Mouse (Mus musculus) stomach, embryonic 14.5 days (tissue): ENCODE results near the gene Def6. TPM values are rescaled to one million over a fixed set of nuclear protein-coding genes. Genes with fewer than 3 reads are reported as not detected.
A peak's percentile ranks its signal among the peaks of the same experiment; 100 is the strongest.

ENCODE experiments used
- ATAC-seq: fragments of 200-750 bp; cut with Nextera tagmentation; 2 replicates; pipeline ENCODE4 v1.8.0; 2017; ENCODE audit warnings: low read depth, moderate TSS enrichment; ENCODE audit not compliant: insufficient number of reproducible peaks, insufficient read depth, low FRiP score
- H3K27ac ChIP-seq: fragments of 300-500 bp; sonication (generic); 2 replicates; pipeline ENCODE4 v1.5.1; 2014; ENCODE audit warnings: mild to moderate bottlenecking, low read length, moderate library complexity, mixed read lengths
- H3K27me3 ChIP-seq: fragments of 300-500 bp; sonication (generic); 2 replicates; pipeline ENCODE4 v1.6.1; 2014; ENCODE audit warnings: low read length, control low read depth, mixed read lengths; ENCODE audit not compliant: control insufficient read depth, insufficient read depth
- H3K36me3 ChIP-seq: fragments of 300-500 bp; sonication (generic); 2 replicates; pipeline ENCODE4 v1.6.1; 2014; ENCODE audit warnings: mild to moderate bottlenecking, control low read depth, low read length, moderate library complexity, mixed read lengths; ENCODE audit not compliant: control insufficient read depth, insufficient read depth
- H3K4me1 ChIP-seq: fragments of 300-500 bp; sonication (generic); 2 replicates; pipeline ENCODE4 v1.6.1; 2014; ENCODE audit warnings: low read length, control low read depth, mixed read lengths; ENCODE audit not compliant: control insufficient read depth, insufficient read depth
- H3K4me2 ChIP-seq: fragments of 300-500 bp; sonication (generic); replicated peaks from 2 replicates; pipeline ENCODE4 v1.6.1; 2014; ENCODE audit warnings: low read depth, low read length, control low read depth
- H3K4me3 ChIP-seq: fragments of 300-500 bp; sonication (generic); 2 replicates; pipeline ENCODE4 v1.5.1; 2014; ENCODE audit warnings: low read depth, low read length, control low read depth
- H3K9ac ChIP-seq: fragments of 300-500 bp; sonication (generic); replicated peaks from 2 replicates; pipeline ENCODE4 v1.6.1; 2014; ENCODE audit warnings: low read depth, mild to moderate bottlenecking, control low read depth, low read length, moderate library complexity, mixed read lengths
- H3K9me3 ChIP-seq: fragments of 300-500 bp; sonication (generic); 2 replicates; pipeline ENCODE4 v1.6.1; 2016; ENCODE audit warnings: low read depth, low read length, control low read depth; ENCODE audit not compliant: control insufficient read depth
- WGBS: fragments of 180-500 bp; shearing (Covaris S2); extraction: QIAGEN DNeasy Blood & Tissue Kit; methylation state at CpG from one replicate; pipeline ENCODE4 v1.1.7; 2014; 5-methylcytosine and 5-hydroxymethylcytosine counted together
- polyA plus RNA-seq: library from polyadenylated mRNA; unstranded; fragments of >200 nt; fragmentation: Nextera tagmentation; extraction: Ambion mirVana; gene quantifications from 2 replicates; pipeline ENCODE4 v1.2.1, GENCODE M21; 2014

The Def6 gene
- polyA plus RNA-seq, 1 experiment from 2014 or later, result 4.1 TPM

DNA sequence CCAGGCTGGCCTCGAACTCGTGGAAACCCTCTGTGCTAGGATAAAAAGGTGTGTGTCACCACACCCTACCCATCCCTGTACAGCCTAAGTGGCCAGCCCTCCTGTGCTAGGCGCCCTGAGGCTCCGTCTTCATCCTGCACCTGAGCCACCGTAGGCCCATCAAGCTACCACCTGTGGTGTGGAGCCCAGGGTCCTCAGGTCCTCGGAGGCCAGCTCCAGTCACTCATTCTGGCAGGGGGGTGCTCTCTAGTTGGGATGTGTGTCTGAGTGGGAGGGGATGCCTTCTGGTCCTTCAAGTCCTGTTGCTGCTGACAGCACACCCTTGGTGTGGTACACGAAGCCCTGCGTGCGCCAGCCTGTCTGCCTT lies 52.9 kb downstream of the Def6 start:
- no peak overlapping the region for H3K27ac ChIP-seq
- no peak overlapping the region for H3K4me2 ChIP-seq
- peaks cover 7% of the 10 kb centered on the region; the same call in 1 of the 2 replicates for H3K9me3 ChIP-seq
- H3K27me3 ChIP-seq, result no peaks in the 10 kb centered on the region
- no peak for ATAC-seq
- no peaks in the 10 kb centered on the region for H3K36me3 ChIP-seq
- H3K4me3 ChIP-seq, result no peak overlapping the region
- peaks cover 42% of the 10 kb centered on the region for H3K4me1 ChIP-seq
- no peak overlapping the region for H3K9ac ChIP-seq
- WGBS, result 85% methylated on average over 9 of the region's 9 CpGs

DNA sequence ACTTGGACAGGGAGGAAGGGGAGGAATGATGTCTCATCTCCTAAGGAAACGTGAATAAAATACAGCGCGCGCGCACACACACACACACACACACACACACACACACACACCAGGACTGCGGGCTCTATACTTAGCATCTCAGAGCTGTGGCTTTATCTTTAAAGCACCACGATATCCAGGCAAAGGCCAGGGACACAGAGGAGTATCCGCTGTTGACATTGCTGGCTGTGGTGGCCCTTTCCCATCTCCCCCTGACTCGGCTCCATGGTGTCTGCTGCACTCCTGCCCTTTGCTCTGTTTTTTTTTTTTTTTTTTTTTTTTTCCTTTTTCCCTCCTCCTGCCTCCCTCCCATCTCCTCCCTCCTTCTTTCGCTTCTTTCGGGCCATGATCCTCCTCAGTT lies 54.2 kb downstream of the Def6 start:
- H3K27ac ChIP-seq, result no peak overlapping the region
- H3K9ac ChIP-seq, result no peak overlapping the region
- 68% methylated on average over 11 of the region's 11 CpGs for WGBS
- H3K4me2 ChIP-seq, result no peak overlapping the region
- H3K27me3 ChIP-seq, result no peaks in the 10 kb centered on the region
- H3K4me3 ChIP-seq, result no peak overlapping the region
- no peaks in the 10 kb centered on the region for H3K36me3 ChIP-seq
- H3K9me3 ChIP-seq, result peaks cover 7% of the 10 kb centered on the region; the same call in 1 of the 2 replicates
- ATAC-seq, result no peak
- H3K4me1 ChIP-seq, result peaks cover 33% of the 10 kb centered on the region

- Histone ChIP-seq H3K36me3 (no peaks in the 10 kb centered on the region), H3K4me2 (no peak overlapping the region), H3K9ac (no peak overlapping the region), H3K27ac (no peak overlapping the region; the same call in 1 of the 2 replicates), H3K27me3 (no peaks in the 10 kb centered on the region), H3K4me1 (peaks cover 22% of the 10 kb centered on the region), H3K4me3 (no peak overlapping the region), H3K9me3 (peaks cover 7% of the 10 kb centered on the region; the same call in 1 of the 2 replicates)
- WGBS, result 54% methylated on average over 13 of the region's 13 CpGs
- ATAC-seq, result no peak
Measured at GRCm38 (mm10) chr17:28263181-28263894, 55.8 kb downstream of the Def6 start.

DNA sequence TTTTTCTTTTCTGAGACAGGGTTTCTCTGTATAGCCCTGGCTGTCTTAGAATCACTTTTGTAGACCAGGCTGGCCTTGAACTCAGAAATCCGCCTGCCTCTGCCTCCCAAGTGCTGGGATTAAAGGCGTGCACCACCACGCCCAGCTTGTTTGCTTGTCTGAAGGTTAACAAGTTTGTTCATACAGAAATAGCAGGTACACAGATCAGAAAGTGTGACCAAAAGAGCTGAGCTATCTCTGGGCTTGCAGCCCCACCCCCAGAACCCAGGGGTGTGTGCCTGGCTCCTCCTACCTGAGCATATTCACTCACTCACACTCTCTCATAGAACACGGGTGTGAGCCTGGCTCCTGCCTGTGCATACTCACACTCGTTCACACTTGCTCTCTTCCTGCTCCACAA lies 59.7 kb downstream of the Def6 start:
- Histone ChIP-seq H3K4me2 (no peak overlapping the region), H3K9me3 (no peaks in the 10 kb centered on the region), H3K27me3 (no peaks in the 10 kb centered on the region), H3K27ac (no peak overlapping the region), H3K4me1 (peaks cover 22% of the 10 kb centered on the region), H3K36me3 (no peaks in the 10 kb centered on the region), H3K4me3 (no peak overlapping the region), H3K9ac (no peak overlapping the region)
- no peak for ATAC-seq
- 84% methylated on average over 5 of the region's 5 CpGs for WGBS

DNA sequence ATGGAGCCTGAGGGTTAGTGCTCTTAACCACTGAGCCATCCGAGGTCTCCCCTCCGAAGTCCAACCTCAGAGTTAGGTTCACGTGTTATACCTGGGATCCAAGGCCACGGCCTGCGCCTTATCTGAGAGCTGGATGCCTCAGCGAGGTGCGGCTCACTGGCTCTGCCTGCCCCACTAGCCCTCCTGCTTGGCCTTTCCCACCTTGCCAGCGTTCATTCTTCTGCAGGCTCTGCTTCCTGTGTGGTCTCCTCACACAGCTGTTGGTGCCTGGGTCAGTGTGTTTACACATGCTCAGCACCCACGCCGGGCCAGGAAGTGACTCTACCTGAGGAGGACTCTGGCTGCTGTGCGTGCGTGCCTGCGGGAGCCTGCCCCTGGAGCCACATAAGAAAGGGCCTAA lies 62.6 kb downstream of the Def6 start:
- H3K4me1 ChIP-seq, result peaks cover 9% of the 10 kb centered on the region; the same call in 1 of the 2 replicates
- no peak overlapping the region for H3K4me2 ChIP-seq
- H3K36me3 ChIP-seq, result no peaks in the 10 kb centered on the region
- no peaks in the 10 kb centered on the region for H3K9me3 ChIP-seq
- no peaks in the 10 kb centered on the region for H3K27me3 ChIP-seq
- H3K9ac ChIP-seq, result no peak overlapping the region
- H3K4me3 ChIP-seq, result no peak overlapping the region
- peak; percentile 66; the same call in 1 of the 2 replicates for ATAC-seq
- 29% methylated on average over 13 of the region's 13 CpGs for WGBS
- H3K27ac ChIP-seq, result peak overlapping the region; percentile 0; the same call in 1 of the 2 replicates

DNA sequence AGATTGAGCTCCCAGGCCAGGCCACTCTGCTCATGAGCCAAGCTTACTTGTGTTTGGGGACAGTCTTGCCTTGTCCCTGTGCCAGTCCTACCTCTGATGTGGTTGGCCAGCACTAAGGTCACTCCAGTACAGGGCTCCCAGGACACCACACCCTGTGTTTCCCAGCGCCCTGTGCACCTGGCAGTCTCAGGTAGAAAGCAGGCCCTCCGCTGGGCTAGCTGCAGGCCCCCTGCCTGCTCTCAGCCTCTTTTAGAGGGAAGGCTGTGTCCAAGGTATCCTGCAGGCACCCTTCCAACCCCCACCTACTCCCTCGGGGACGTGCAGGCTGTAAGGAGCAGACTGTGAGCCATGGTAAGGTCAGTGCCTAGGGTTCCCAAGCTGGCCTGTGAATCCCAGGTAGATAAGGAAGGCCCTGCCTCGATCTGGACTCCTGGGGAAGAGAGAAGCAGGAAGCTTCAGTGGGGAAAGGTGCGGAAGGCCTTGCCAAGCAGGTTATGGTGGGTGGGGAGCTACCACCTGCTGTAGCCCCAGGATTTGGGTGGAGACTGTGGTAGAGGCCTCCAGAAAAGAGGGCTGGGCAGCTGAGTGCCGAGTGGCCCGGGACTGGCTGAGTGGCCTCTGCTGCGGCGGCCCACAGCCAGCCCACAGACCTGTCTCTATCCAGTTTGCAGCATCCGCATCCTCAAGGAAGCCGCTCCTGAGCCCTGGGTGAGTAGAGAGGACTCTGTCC lies 64.1 kb downstream of the Def6 start:
- peak; percentile 76 for ATAC-seq
- no peaks in the 10 kb centered on the region for H3K9me3 ChIP-seq
- no peak overlapping the region for H3K4me3 ChIP-seq
- H3K27ac ChIP-seq, result peak overlapping the region; percentile 82
- H3K4me2 ChIP-seq, result peak overlapping the region; percentile 26
- no peak overlapping the region for H3K9ac ChIP-seq
- WGBS, result 66% methylated on average over 12 of the region's 12 CpGs
- H3K36me3 ChIP-seq, result no peaks in the 10 kb centered on the region
- peaks cover 5% of the 10 kb centered on the region; the same call in 1 of the 2 replicates for H3K4me1 ChIP-seq
- H3K27me3 ChIP-seq, result no peaks in the 10 kb centered on the region

GRCm38 (mm10) chr17:28272281-28272680 lies 64.7 kb downstream of the Def6 start:
- no peaks in the 10 kb centered on the region for H3K9me3 ChIP-seq
- H3K4me3 ChIP-seq, result no peak overlapping the region
- H3K4me1 ChIP-seq, result peaks cover 5% of the 10 kb centered on the region; the same call in 1 of the 2 replicates
- ATAC-seq, result no peak
- peak overlapping the region; percentile 26 for H3K4me2 ChIP-seq
- H3K36me3 ChIP-seq, result no peaks in the 10 kb centered on the region
- no peak overlapping the region for H3K9ac ChIP-seq
- H3K27ac ChIP-seq, result peak overlapping the region; percentile 82; the same call in 1 of the 2 replicates
- 79% methylated on average over 9 of the region's 9 CpGs for WGBS
- no peaks in the 10 kb centered on the region for H3K27me3 ChIP-seq

GRCm38 (mm10) chr17:28272837-28273236 lies 65.3 kb downstream of the Def6 start:
- no peaks in the 10 kb centered on the region for H3K27me3 ChIP-seq
- H3K36me3 ChIP-seq, result no peaks in the 10 kb centered on the region
- H3K4me1 ChIP-seq, result peaks cover 5% of the 10 kb centered on the region; the same call in 1 of the 2 replicates
- H3K9me3 ChIP-seq, result no peaks in the 10 kb centered on the region
- no peak for ATAC-seq
- no peak overlapping the region for H3K9ac ChIP-seq
- H3K4me3 ChIP-seq, result no peak overlapping the region
- H3K27ac ChIP-seq, result peak overlapping the region; percentile 82; the same call in 1 of the 2 replicates
- H3K4me2 ChIP-seq, result peak overlapping the region; percentile 26
- WGBS, result 83% methylated on average over 6 of the region's 6 CpGs
